Mouse (Mus musculus) MEL (cell line): ENCODE results near the gene Cyp4b1. TPM values are rescaled to one million over a fixed set of nuclear protein-coding genes. Genes with fewer than 3 reads are reported as not detected.

ENCODE experiments used
- DNase-seq: peaks from one replicate; pipeline ENCODE4 v3.0.0; 2011; ENCODE audit warnings: low read depth, low spot score
- H3K27ac ChIP-seq: 2 replicates; pipeline ENCODE4 v1.5.1; 2012; ENCODE audit warnings: low read depth, mild to moderate bottlenecking, control low read depth, low read length, moderate library complexity; ENCODE audit not compliant: control insufficient read depth
- H3K27me3 ChIP-seq, 2 experiments: fragments of 150-350 bp in 1 of 2; sonication (generic) in 1 of 2; 2 replicates each; pipeline ENCODE4 v1.6.1; 2012; ENCODE audit warnings: low read length in 2 of 2, mild to moderate bottlenecking in 2 of 2, improper control_type of control experiment in 1 of 2, moderate library complexity in 1 of 2; ENCODE audit not compliant: insufficient read depth in 2 of 2, control insufficient read depth in 1 of 2
- H3K36me3 ChIP-seq, 2 experiments: 2 replicates each; pipeline ENCODE4 v1.6.1; 2012 to 2014; ENCODE audit warnings: low read length in 2 of 2, improper control_type of control experiment in 1 of 2, inconsistent platforms in 1 of 2, mild to moderate bottlenecking in 1 of 2; ENCODE audit not compliant: insufficient read depth in 2 of 2, control insufficient read depth in 1 of 2
- H3K4me1 ChIP-seq, 2 experiments: fragments of 150-350 bp in 1 of 2; sonication (generic) in 1 of 2; 2 replicates each; pipeline ENCODE4 v1.6.1; 2012; ENCODE audit warnings: low read length in 2 of 2, improper control_type of control experiment in 1 of 2, mild to moderate bottlenecking in 1 of 2; ENCODE audit not compliant: insufficient read depth in 2 of 2, control insufficient read depth in 1 of 2
- H3K4me3 ChIP-seq, 2 experiments: fragments of 150-350 bp in 1 of 2; sonication (generic) in 1 of 2; 2 replicates each; pipeline ENCODE4 v1.5.1; 2012; ENCODE audit warnings: low read depth in 2 of 2, low read length in 2 of 2, mild to moderate bottlenecking in 2 of 2, moderate library complexity in 2 of 2, control low read depth in 1 of 2, improper control_type of control experiment in 1 of 2; ENCODE audit not compliant: control insufficient read depth in 1 of 2, insufficient read depth in 1 of 2
- H3K79me2 ChIP-seq: 2 replicates; pipeline ENCODE4 v1.6.1; 2012; ENCODE audit warnings: mild to moderate bottlenecking, low read length, moderate library complexity; ENCODE audit not compliant: control insufficient read depth, poor library complexity, insufficient read depth
- H3K9ac ChIP-seq: 2 replicates; pipeline ENCODE4 v1.6.1; 2012; ENCODE audit warnings: low read depth, mild to moderate bottlenecking, control low read depth, low read length, moderate library complexity; ENCODE audit not compliant: control insufficient read depth, poor library complexity, severe bottlenecking
- H3K9me3 ChIP-seq: fragments of 150-350 bp; sonication (generic); replicated peaks from 2 replicates; pipeline ENCODE4 v1.6.1; 2012; ENCODE audit warnings: mild to moderate bottlenecking, low read length, improper control_type of control experiment, moderate library complexity; ENCODE audit not compliant: insufficient read depth
- BHLHE40 ChIP-seq: IDR thresholded peaks from 2 replicates; pipeline ENCODE4 v1.6.1; 2012; ENCODE audit warnings: low read depth, mild to moderate bottlenecking, inconsistent platforms, low read length, improper control_type of control experiment, borderline replicate concordance
- CHD2 ChIP-seq: IDR thresholded peaks from 2 replicates; pipeline ENCODE4 v1.6.1; 2011; ENCODE audit warnings: low read length, improper control_type of control experiment
- E2F4 ChIP-seq: IDR thresholded peaks from 2 replicates; pipeline ENCODE4 v1.6.1; 2011; ENCODE audit warnings: low read depth, low read length, improper control_type of control experiment, borderline replicate concordance
- ELF1 ChIP-seq: IDR thresholded peaks from 2 replicates; pipeline ENCODE4 v1.6.1; 2014; ENCODE audit warnings: low read depth, mild to moderate bottlenecking, inconsistent platforms, low read length, improper control_type of control experiment, moderate library complexity
- EP300 ChIP-seq, 2 experiments: IDR thresholded peaks; 2 replicates each; pipeline ENCODE4 v1.6.1; 2011; ENCODE audit warnings: improper control_type of control experiment in 2 of 2, low read length in 2 of 2, low read depth in 1 of 2, mild to moderate bottlenecking in 1 of 2
- GABPA ChIP-seq: IDR thresholded peaks from 2 replicates; pipeline ENCODE4 v1.6.1; 2012; ENCODE audit warnings: low read depth, mild to moderate bottlenecking, inconsistent platforms, low read length, improper control_type of control experiment, moderate library complexity
- HCFC1 ChIP-seq: IDR thresholded peaks from 2 replicates; pipeline ENCODE4 v1.6.1; 2012; ENCODE audit warnings: low read depth, mild to moderate bottlenecking, inconsistent platforms, low read length, improper control_type of control experiment, moderate library complexity
- KAT2A ChIP-seq: conservative IDR thresholded peaks from 2 replicates; pipeline ENCODE4 v1.6.1; 2012; ENCODE audit warnings: low read depth, low read length, improper control_type of control experiment, inconsistent platforms
- MAFK ChIP-seq: IDR thresholded peaks from 2 replicates; pipeline ENCODE4 v1.6.1; 2011; ENCODE audit warnings: low read depth, mild to moderate bottlenecking, low read length, improper control_type of control experiment, borderline replicate concordance
- MAX ChIP-seq: IDR thresholded peaks from 2 replicates; pipeline ENCODE4 v1.6.1; 2011; ENCODE audit warnings: low read length, improper control_type of control experiment
- MAZ ChIP-seq: IDR thresholded peaks from 2 replicates; pipeline ENCODE4 v1.6.1; 2012; ENCODE audit warnings: low read depth, mild to moderate bottlenecking, inconsistent platforms, low read length, improper control_type of control experiment
- NELFE ChIP-seq: IDR thresholded peaks from 2 replicates; pipeline ENCODE4 v1.6.1; 2011; ENCODE audit warnings: low read depth, low read length, improper control_type of control experiment
- POLR2A ChIP-seq, 2 experiments: IDR thresholded peaks; 2 replicates each; pipeline ENCODE4 v1.6.1; 2011 to 2012; ENCODE audit warnings: low read length in 2 of 2, mild to moderate bottlenecking in 2 of 2, control low read depth in 1 of 2, improper control_type of control experiment in 1 of 2, low read depth in 1 of 2, moderate library complexity in 1 of 2; ENCODE audit not compliant: control insufficient read depth in 1 of 2, insufficient read depth in 1 of 2, poor library complexity in 1 of 2
- POLR2AphosphoS5 ChIP-seq: IDR thresholded peaks from 2 replicates; pipeline ENCODE4 v1.6.1; 2012; ENCODE audit warnings: low read depth, borderline replicate concordance, mild to moderate bottlenecking, inconsistent platforms, low read length, moderate library complexity, mixed read lengths
- RAD21 ChIP-seq: IDR thresholded peaks from 2 replicates; pipeline ENCODE4 v1.6.1; 2011; ENCODE audit warnings: mild to moderate bottlenecking, low read depth, low read length, improper control_type of control experiment
- SIN3A ChIP-seq: IDR thresholded peaks from 2 replicates; pipeline ENCODE4 v1.6.1; 2012; ENCODE audit warnings: low read length, improper control_type of control experiment, inconsistent platforms
- TAL1 ChIP-seq: IDR thresholded peaks from 2 replicates; pipeline ENCODE4 v1.6.1; 2012; ENCODE audit warnings: mild to moderate bottlenecking, inconsistent platforms, low read length, moderate library complexity, mixed read lengths
- TBP ChIP-seq: IDR thresholded peaks from 2 replicates; pipeline ENCODE4 v1.8.0; 2011; ENCODE audit warnings: low read depth, low read length, improper control_type of control experiment
- USF2 ChIP-seq, 2 experiments: IDR thresholded peaks; 2 replicates each; pipeline ENCODE4 v1.6.1; 2011 to 2012; ENCODE audit warnings: improper control_type of control experiment in 2 of 2, low read length in 2 of 2, borderline replicate concordance in 1 of 2, inconsistent platforms in 1 of 2, low read depth in 1 of 2, mild to moderate bottlenecking in 1 of 2; ENCODE audit not compliant: insufficient read depth in 1 of 2
- ZKSCAN1 ChIP-seq: IDR thresholded peaks from 2 replicates; pipeline ENCODE4 v1.6.1; 2012; ENCODE audit warnings: low read depth, mild to moderate bottlenecking, inconsistent platforms, low read length, improper control_type of control experiment, moderate library complexity
- ZMIZ1 ChIP-seq: IDR thresholded peaks from 2 replicates; pipeline ENCODE4 v1.6.1; 2012; ENCODE audit warnings: low read depth, mild to moderate bottlenecking, inconsistent platforms, low read length, improper control_type of control experiment, moderate library complexity
- ZNF384 ChIP-seq: IDR thresholded peaks from 2 replicates; pipeline ENCODE4 v1.6.1; 2012; ENCODE audit warnings: low read depth, mild to moderate bottlenecking, inconsistent platforms, low read length, improper control_type of control experiment
- polyA plus RNA-seq, 2 experiments: library from polyadenylated mRNA; stranded (reverse) in 1 of 2; unstranded in 1 of 2; fragments of >175 nt in 1 of 2; fragments of >200 nt in 1 of 2; gene quantifications; 2 replicates each; pipeline versions ENCODE4 v1.2.1 to v1.2.4; 2012; ENCODE audit warnings: low replicate concordance in 2 of 2, low read depth in 1 of 2; ENCODE audit not compliant: insufficient read length in 2 of 2, insufficient read depth in 1 of 2, missing spikeins in 1 of 2
- total RNA-seq: library from RNA; depleted of rRNA; stranded (reverse); fragments of 300-350 nt; gene quantifications from 2 replicates; pipeline ENCODE4 v1.2.3, GENCODE M21; 2012

Cyp4b1 gene
- total and polyA plus RNA-seq, 3 experiments, result 1.1 to 2.1 TPM; not detected in 1

DNA sequence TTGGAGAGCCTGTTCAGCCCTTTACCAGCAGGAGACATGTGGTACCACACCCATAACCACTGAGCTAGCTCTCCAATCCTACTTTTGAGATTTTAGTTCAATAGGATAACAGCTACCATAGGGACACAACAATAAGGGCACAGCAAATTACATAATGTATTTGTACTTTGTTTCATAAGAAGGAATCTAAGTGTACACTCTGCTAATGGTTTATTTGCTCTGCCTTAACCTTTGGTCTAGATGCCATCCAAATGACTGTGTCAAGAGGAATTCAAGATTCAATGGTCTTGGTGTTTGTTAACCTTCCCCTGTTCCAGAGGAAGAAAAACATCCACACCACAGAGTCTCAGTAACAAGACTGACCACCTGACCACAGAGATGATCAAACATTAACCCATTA, 11.7 kb upstream of the Cyp4b1 start:
- no peak overlapping the region for H3K27ac ChIP-seq
- no peak overlapping the region for H3K9ac ChIP-seq
- peaks cover 0 to 26% of the 10 kb centered on the region in 2 experiments; a peak in 2 of 4 replicates for H3K36me3 ChIP-seq
- no peak for DNase-seq
- TF ChIP-seq ZMIZ1 (no peak), EP300 (IDR thresholded peaks at IDR 0.05; ENCODE audit: low read depth in 1 of 2, low read length in 2 of 2) (no peak), HCFC1 (no peak), TBP (no peak), SIN3A (no peak), BHLHE40 (no peak), NELFE (no peak), ZKSCAN1 (no peak), CHD2 (no peak), TAL1 (no peak), MAX (no peak), POLR2AphosphoS5 (no peak), MAZ (no peak), ZNF384 (no peak), USF2 (IDR thresholded peaks at IDR 0.05; ENCODE audit: borderline replicate concordance in 1 of 2, insufficient read depth in 1 of 2, low read depth in 1 of 2, low read length in 2 of 2) (no peak), KAT2A (no peak), GABPA (no peak), MAFK (no peak), RAD21 (no peak)
- H3K79me2 ChIP-seq, result no peaks in the 10 kb centered on the region; the same call in 1 of the 2 replicates
- peaks cover 0 to 20% of the 10 kb centered on the region in 2 experiments; a peak in 3 of 4 replicates for H3K4me1 ChIP-seq
- no peaks in the 10 kb centered on the region for H3K9me3 ChIP-seq
- H3K4me3 ChIP-seq, result no peak overlapping the region
- H3K27me3 ChIP-seq, result no peaks in the 10 kb centered on the region

DNA sequence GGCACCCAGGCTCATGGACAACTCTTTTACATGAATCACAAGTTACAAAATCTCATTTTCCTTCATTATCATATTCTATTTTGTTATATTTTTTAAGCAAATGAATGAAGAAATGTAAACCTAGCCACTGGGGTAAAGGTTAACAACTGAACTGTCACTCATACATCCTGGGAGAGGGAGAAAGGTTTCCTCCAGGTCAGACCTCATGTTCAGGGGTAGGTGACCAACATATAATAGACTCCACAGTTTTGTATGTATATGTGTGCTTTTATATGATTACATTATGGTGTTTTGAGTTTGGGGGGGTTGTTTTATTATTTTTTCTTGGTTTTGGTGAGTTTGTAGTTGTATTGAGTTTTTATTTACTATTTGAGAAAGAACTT, 10.3 kb upstream of the Cyp4b1 start:
- Histone ChIP-seq H3K4me1 (peaks cover 4 to 21% of the 10 kb centered on the region in 2 experiments; a peak in 3 of 4 replicates), H3K27me3 (no peaks in the 10 kb centered on the region), H3K79me2 (no peaks in the 10 kb centered on the region; the same call in 1 of the 2 replicates), H3K9ac (no peak overlapping the region; the same call in 1 of the 2 replicates), H3K4me3 (peak overlapping the region; percentile 50 to 76; a peak in 3 of 4 replicates), H3K9me3 (no peaks in the 10 kb centered on the region), H3K36me3 (peaks cover 0 to 27% of the 10 kb centered on the region in 2 experiments; a peak in 2 of 4 replicates), H3K27ac (peak overlapping the region; percentile 68)
- TF ChIP-seq EP300 (IDR thresholded peaks at IDR 0.05; ENCODE audit: low read depth in 1 of 2, low read length in 2 of 2), result no peak
- no peak for TF ChIP-seq ELF1
- TF ChIP-seq E2F4, result no peak
- no peak for TF ChIP-seq MAX
- TF ChIP-seq POLR2A (IDR thresholded peaks at IDR 0.05; ENCODE audit: control insufficient read depth in 1 of 2, insufficient read depth in 1 of 2, low read depth in 1 of 2, low read length in 2 of 2, poor library complexity in 1 of 2), result no peak
- no peak for DNase-seq
